Mouse (Mus musculus) urinary bladder, postnatal 36 days (tissue): ENCODE measurements around the gene C530008M17Rik.

Experiments
- DNase-seq, 2 experiments: peaks; one replicate each; pipeline ENCODE4 v3.0.0; 2022; ENCODE audit warnings: low spot score in 2 of 2, mixed read lengths in 1 of 2

C530008M17Rik gene

GRCm38 (mm10) chr5:76773492-76774158 lies 117.3 kb downstream of the C530008M17Rik start:
- no peak for DNase-seq

- no peak for DNase-seq
Observed at GRCm38 (mm10) chr5:76779094-76779615, 122.8 kb downstream of the C530008M17Rik start.

- DNase-seq, result no peak
Observed at GRCm38 (mm10) chr5:76781943-76782342, 125.6 kb downstream of the C530008M17Rik start.

GRCm38 (mm10) chr5:76782414-76783103 lies 126.2 kb downstream of the C530008M17Rik start:
- DNase-seq, result no peak

GRCm38 (mm10) chr5:76783104-76783441 lies 126.8 kb downstream of the C530008M17Rik start:
- no peak for DNase-seq

GRCm38 (mm10) chr5:76784151-76784723 lies 127.9 kb downstream of the C530008M17Rik start:
- DNase-seq, result no peak

- DNase-seq, result no peak
Observed at GRCm38 (mm10) chr5:76785013-76785412, 128.7 kb downstream of the C530008M17Rik start.

GRCm38 (mm10) chr5:76789881-76790280 lies 133.6 kb downstream of the C530008M17Rik start:
- DNase-seq, result no peak

- no peak for DNase-seq
Observed at GRCm38 (mm10) chr5:76791280-76791679, 135.0 kb downstream of the C530008M17Rik start.

- no peak for DNase-seq
Observed at GRCm38 (mm10) chr5:76792720-76793119, 136.4 kb downstream of the C530008M17Rik start.

GRCm38 (mm10) chr5:76798043-76798442 lies 141.7 kb downstream of the C530008M17Rik start:
- DNase-seq, result no peak

GRCm38 (mm10) chr5:76799471-76799870 lies 143.2 kb downstream of the C530008M17Rik start:
- peak; percentile 46 to 48 for DNase-seq

- DNase-seq, result no peak
Observed at GRCm38 (mm10) chr5:76809031-76809430, 152.7 kb downstream of the C530008M17Rik start.

- no peak for DNase-seq
Observed at GRCm38 (mm10) chr5:76815035-76815434, 158.7 kb downstream of the C530008M17Rik start.

GRCm38 (mm10) chr5:76815786-76816455 lies 159.6 kb downstream of the C530008M17Rik start:
- peak; percentile 6 to 48 for DNase-seq

- DNase-seq, result no peak
Observed at GRCm38 (mm10) chr5:76816748-76817147, 160.4 kb downstream of the C530008M17Rik start.

GRCm38 (mm10) chr5:76817678-76818077 lies 161.4 kb downstream of the C530008M17Rik start:
- no peak for DNase-seq

- no peak for DNase-seq
Observed at GRCm38 (mm10) chr5:76818807-76819206, 162.5 kb downstream of the C530008M17Rik start.

GRCm38 (mm10) chr5:76822097-76822496 lies 165.8 kb downstream of the C530008M17Rik start:
- no peak for DNase-seq

GRCm38 (mm10) chr5:76828527-76829240 lies 172.4 kb downstream of the C530008M17Rik start:
- DNase-seq, result no peak

GRCm38 (mm10) chr5:76832529-76833210 lies 176.4 kb downstream of the C530008M17Rik start:
- no peak for DNase-seq
